Mouse (Mus musculus) liver (tissue): ENCODE measurements around the gene Lpar5.
"Not testable (repeated sequence)": the region's sequence is repeated elsewhere in the genome, so short reads cannot be mapped to it uniquely, and the experiment has no call there.

Experiments
- DNase-seq: peaks from one replicate; pipeline ENCODE4 v3.0.0-alpha.2; 2020; ENCODE audit warnings: mixed read lengths

Gene Lpar5

DNA sequence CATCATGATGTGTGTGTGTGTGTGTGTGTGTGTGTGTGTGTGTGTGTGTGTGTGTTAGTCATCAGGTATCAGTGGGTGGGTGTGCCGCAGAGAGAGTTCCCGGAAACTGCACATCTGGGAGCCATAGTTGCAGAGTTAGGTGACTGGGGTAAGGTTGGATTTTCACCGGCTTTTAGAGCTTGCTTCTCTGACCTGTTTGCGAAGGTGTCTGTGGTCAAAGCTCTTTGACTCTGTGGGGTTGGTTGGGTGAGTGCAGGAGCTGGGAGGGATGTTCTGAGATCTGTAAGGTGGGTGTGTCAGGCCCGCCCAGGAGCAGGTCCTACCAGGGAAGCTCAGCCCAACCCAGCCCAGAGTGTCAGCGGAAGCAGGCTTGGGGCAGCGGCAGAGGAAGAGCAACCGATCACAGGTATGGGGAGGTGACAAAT lies at the start of gene Lpar5:
Gene Lpar5, plus strand, starts transcription at position 350 of the 425 bp plus-strand sequence.
- DNase-seq, result peak; percentile 59

DNA sequence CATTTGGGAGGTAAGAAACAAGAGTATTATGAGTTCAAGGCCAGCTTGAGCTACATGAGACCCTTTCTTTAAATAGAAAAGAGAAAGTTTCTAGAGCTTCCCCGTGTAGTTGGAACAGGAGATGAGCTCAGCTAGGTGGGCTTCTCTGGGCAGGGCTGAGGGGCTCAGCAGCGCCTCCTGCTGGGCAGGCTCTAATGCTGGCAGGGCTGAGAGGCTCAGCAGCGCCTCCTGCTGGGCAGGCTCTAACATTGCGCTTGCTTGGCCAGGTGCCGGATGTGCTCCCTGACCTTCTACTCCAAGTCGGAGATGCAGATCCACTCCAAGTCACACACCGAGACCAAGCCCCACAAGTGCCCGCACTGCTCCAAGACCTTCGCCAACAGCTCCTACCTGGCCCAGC lies 37.2 kb upstream of the Lpar5 start:
- peak; percentile 67 for DNase-seq

DNA sequence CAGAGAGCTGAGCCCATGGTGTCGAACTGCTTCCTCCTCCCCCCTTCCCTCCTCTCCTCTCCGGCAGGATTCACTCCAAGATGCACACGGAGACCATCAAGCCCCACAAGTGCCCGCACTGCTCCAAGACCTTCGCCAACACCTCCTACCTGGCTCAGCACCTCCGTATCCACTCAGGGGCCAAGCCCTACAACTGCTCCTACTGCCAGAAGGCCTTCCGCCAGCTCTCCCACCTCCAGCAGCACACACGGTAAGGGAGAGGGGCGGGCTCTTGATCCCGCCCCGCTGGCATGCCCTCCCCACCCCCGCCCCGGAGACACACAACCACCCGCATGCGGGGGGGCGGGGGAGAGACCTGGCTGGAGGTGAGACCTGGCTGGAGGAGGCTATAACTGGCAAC lies 36.1 kb upstream of the Lpar5 start:
- DNase-seq, result no peak

DNA sequence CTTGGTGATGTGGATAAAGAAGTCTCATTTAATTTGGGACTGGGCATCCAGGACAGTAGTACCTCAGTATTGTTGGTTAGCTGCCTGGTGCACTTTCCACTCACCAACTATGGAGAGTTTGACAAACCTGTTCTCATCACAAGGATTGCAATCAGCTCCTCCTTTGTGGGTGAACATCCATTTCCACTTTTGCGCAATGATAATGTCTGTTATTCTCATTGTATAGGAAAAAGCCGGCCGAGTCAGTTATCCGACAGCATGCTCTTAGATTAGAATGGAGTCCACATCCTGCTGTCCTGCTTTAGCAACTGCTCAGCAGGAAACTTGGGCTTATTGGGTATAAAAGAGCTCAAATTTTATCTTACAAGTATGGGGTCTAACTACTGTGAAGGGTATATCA lies 29.1 kb upstream of the Lpar5 start:
- DNase-seq, result no peak

DNA sequence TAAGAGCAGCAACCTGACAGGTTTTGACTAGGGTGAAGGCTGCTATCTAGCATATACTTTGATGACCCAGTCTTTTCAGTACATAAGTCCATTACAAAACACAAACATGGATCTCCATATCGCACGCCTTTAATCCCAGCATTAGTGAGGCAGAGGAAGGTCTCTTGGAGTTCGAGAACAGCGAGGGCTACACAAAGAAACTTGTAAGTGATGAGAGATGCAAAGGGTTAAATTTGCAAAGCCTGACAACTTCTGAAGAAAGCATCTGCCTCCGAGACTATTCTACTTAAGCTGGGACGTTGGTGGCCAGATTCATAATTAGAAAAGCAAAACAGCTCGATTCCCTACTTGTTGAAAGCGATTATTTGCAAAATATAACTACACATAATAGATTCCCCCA lies 28.6 kb upstream of the Lpar5 start:
- no peak for DNase-seq

DNA sequence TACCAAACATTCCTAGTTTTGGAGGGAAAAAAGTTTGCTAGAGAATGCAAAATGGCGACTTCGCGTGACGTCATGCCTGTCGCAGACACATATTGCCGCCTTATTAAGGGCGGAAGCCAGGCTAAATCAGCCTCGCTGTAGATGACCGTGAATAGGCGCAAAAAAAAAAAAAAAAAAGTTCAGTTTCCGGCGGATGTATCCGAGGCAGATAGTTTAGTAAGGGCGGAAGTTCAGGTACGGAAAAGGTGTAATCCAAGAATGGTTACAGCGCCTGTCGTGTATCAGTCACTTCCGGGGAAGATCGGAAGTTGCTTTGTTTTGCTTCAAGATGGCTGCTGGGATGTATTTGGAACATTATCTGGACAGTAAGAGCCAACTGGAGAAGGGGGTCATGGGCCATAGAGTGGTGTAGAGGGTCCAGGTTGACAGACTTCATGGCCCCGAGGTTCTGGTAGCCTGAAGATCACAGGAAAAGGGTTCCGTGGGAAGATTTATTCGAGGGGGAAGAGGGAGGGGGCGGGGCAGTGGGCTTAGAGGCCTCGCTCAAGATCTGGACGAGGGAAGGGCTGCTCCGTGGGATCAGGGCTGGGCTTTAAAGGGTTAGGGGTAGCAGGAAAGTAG lies 28.1 kb upstream of the Lpar5 start, which contains the start of gene Ing4:
Gene Ing4, plus strand, starts transcription at position 228 of the 621 bp plus-strand sequence.
- DNase-seq, result peak; percentile 88

DNA sequence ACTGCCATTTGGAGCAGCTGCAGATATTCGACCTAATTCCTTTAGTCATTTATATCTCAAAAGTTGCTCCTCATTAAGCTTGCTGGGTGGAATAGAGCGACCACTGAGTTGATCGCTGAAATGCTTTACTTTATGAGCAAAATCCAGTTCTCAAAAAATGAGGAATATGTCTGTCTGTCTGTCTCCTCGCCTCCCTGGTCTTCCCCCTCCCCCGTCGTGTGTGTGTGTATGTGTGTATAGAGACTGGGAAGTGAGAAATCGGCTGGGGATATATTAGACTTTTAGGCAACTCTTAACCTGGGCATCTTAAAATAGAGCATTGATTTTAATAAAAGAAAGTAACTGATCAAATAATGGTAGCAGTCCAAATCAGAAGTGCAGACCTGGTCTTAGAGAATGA lies 27.5 kb upstream of the Lpar5 start:
- no peak for DNase-seq

DNA sequence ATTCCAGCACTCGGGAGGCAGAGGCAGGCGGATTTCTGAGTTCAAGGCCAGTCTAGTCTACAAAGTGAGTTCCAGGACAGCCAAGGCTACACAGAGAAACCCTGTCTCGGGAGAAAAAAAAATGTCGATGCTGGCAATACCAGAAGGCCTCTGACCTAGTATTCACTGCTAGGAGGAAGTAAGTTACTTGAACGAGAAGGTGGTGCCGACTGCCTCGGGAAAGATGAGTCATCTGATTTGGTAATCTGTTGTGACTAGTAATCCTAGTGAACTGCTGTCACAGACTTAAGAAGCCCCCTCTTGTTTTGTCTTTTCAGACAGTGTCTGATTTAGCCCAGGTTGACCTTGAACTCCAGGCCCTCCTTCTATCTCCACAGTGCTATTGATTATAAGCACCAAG lies 26.7 kb upstream of the Lpar5 start:
- no peak for DNase-seq

DNA sequence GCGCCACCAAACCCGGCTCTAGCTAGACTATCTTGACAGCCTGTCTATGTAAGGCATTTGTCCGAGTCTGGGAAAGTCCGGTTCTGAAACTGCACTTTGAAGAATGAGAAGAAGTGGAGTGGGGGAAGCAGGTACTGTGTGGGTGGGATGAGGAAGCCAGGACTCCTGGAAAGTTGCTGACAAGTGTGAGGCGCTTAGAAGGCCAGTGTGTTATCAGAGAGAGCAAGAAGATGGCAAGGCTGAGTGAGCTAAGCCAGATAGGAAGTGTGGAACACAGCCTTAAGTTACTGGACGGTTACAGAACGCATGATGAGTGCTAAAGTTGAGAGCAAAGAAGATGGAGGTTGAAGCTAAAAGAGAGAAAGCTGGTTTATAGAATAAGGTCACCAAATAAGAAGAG lies 25.6 kb upstream of the Lpar5 start:
- DNase-seq, result no peak

DNA sequence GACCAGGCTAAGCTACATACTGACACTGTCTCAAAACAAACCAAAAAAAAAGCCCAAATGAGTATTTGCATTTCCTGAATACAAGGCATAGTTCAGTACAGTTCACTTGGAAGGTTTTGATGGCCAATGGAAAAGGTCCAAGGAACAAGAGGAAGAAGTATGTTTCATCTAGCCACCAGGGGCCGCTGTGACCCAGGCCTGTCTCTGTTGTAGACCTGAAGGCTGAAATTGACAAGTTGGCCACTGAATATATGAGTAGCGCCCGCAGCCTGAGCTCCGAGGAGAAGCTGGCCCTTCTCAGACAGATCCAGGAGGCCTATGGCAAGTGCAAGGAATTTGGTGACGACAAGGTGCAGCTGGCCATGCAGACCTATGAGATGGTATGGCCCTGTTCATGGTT lies 21.0 kb upstream of the Lpar5 start:
- DNase-seq, result peak; percentile 82

DNA sequence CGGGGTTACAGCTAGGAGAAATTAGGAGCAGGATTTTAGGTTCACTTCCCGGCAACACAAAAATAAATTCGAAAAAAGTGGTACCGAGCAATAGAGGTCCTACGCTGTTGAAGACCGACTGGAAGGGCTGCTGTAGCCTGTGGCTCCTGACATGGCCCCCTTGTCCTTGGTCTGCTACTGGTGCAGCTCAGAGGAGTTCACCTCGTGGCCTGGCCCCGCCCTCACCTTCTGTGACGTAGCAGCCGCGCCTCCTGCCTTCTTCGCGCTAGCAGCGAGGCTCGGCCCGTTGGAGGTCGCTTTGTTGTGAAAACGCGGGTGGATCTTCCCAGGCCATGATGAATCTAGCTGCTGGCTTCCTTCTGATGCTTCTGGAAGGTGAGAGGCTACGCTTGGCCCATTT lies 18.0 kb upstream of the Lpar5 start, which contains the start of gene Acrbp:
Gene Acrbp, plus strand, starts transcription at position 12 of the 400 bp plus-strand sequence.
- peak; percentile 45 for DNase-seq

DNA sequence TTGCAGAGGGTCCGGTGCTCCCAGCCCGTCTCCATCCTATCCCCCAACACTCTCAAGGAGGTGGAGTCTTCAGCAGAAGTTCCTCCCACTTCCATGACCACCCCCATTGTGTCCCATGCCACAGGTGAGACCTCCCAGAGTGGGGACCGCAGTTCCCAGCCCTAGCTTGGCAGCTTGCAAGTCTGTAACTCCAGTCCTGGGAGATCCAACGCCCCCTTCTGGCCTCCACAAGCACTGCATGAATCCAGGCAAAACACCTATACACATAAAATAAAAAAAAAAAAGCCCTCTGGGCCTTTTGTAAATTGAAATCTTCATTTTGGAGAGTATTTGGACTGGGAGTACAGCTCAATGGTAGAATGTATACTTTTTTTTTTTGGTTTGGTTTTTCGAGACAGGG lies 16.5 kb upstream of the Lpar5 start:
- DNase-seq, result no peak

DNA sequence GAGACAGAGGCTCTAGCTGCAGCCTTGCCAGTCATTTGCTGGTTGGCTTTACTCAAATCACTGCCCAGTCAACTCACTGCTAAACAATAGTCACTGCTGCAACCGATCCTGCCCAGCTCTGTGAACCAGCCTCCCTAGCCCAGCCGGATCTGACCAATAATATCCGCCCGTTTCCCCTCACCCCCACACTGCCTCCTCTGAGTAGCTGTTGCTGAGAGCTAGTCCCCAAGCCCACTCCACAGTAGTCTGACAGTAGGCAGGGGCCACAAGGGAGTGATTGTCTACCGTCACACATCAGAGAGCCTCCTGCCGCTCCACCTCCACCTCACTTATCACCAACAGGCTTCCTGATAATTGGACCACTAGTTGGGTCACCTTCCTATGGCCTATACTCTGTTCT lies 6.2 kb upstream of the Lpar5 start:
- no peak for DNase-seq

DNA sequence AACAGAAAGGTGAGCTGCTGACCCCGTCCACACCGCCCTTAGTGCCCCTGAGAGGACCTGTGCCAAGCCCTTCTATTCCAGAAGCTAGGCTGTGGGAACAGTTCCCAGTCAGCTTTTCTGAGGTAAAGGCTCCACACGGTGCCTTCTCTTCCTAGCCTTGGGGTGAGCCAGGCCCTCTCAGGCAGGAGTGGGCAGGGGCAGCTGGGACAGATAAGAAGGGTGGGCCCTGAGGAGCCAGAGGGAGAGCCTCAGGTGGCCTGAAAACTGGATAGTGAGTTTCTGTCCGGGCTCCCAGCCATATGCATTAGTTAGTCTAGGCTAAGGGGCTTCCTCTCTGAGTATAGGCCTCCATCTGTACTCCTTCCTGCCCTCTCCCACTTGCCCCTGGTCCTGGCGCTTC lies 5.2 kb upstream of the Lpar5 start:
- DNase-seq, result peak; percentile 47

DNA sequence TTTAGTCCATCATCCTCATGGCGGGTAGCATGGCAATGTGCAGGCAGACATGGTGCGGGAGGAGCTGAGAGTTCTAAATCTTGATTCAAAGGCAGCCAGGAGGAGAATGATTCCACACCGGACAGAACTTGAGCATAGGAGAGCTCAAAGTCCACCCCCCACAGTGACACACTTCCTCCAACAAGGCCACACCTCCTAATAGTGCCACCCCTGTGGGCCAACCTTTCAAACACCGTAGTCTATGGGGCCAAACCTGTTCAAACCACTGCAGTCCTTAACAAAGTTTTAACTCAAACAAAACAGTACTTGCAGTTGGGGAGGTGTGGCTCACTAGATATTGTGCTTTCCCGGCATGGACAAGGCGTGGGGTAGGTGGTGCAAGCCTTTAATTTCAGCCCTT lies 3.8 kb upstream of the Lpar5 start:
- no peak for DNase-seq

DNA sequence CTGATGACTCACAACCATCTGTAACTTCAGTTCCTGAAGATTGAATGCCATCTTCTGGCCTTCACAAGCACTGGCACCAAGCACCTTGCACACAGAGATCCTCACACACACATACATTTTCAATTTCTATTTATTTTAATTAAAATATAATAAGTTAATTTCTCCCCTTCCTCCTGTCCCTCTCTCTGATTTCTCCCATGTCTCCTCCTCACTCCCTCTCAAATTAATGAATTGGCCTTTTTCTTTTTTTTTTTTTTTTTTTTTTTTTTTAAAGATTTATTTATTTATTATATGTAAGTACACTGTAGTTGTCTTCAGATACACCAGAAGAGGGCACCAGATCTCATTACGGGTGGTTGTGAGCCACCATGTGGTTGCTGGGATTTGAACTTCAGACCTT lies 2.5 kb upstream of the Lpar5 start:
- DNase-seq, result not testable (repeated sequence)

DNA sequence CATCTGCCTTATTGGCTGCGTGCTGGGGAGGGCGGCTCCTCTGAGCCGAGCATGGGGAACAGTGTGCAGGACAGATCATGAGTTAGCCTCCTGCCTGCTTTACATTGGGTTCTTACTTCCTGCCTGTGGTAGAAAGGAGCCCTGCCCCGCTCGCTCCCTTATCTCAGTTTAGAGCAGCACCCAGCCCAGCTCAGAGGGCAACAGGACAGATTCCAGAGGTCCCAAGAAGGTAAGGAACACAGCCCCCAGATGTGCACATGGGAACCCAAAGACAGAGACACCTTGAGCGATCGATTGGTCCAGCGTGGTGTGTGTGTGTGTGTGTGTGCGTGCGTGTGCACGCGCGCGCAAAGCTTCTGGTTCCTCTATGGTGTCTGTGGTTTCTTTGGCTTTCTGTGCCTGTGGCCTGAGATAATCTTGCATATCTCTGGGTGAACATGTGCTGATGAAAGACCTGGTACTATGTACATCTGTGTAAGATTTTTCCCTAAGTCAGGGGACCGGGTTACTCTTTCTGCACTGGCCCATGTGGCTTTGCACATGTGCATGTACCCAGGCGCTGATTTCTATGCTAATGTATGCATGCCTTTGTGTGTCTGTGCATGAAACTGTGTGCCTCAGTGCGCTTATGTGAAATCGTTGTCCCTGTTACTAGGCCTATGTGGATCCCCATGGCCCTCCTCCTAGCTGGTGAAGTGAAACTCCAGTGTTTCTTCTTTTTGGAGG lies 3.6 kb downstream of the Lpar5 start:
- peak; percentile 82 for DNase-seq

DNA sequence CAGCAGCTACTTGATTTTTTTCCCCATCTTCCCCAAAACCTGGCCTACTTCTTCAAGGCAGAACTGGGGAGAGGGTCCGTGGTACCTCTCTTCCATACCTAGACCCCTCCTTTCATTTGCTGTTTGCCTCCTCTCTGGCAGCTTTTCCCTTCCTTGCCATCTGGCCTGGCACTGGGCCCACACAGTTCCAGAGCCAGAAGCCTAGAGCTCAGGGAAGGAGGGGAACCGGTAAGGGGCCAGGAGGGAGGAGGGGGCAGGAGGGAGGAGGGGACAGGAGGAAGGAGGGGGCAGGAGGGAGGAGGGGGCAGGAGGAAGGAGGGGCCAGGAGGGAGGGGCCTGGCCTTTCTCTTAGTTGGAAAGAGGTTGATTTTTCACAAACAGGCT lies 4.2 kb downstream of the Lpar5 start:
- DNase-seq, result peak; percentile 53

DNA sequence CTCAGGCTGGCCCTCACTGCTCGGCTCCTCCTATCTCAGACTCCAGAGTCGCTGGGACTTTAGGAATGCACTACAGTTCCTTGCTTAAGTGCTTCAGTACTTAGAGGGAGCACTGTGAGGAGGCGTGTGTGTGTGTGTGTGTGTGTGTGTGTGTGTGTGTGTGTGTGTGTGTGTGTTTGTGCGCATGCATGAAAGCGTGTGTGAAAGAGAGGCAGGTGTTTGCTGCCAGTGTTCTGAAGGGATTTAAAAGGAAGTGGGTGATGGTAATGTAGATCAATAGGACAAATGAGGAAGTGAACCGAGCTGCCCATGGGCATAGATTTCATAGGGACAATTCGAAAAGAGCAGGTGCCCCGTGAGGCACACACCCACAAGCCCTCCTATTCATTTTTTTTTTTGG lies 6.1 kb downstream of the Lpar5 start:
- DNase-seq, result no peak

DNA sequence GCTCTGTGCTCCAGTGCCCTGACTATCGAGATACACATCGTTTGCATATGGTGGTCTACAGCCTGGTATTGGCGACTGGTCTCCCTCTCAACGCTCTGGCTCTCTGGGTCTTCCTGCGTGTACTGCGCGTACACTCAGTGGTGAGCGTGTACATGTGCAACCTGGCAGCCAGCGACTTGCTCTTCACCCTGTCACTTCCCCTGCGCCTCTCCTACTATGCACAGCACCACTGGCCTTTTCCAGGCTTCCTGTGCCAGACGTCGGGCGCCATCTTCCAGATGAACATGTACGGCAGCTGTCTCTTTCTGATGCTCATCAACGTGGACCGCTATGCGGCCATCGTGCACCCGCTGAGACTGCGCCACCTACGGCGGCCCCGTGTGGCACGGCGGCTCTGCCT lies 13.7 kb downstream of the Lpar5 start:
- no peak for DNase-seq

DNA sequence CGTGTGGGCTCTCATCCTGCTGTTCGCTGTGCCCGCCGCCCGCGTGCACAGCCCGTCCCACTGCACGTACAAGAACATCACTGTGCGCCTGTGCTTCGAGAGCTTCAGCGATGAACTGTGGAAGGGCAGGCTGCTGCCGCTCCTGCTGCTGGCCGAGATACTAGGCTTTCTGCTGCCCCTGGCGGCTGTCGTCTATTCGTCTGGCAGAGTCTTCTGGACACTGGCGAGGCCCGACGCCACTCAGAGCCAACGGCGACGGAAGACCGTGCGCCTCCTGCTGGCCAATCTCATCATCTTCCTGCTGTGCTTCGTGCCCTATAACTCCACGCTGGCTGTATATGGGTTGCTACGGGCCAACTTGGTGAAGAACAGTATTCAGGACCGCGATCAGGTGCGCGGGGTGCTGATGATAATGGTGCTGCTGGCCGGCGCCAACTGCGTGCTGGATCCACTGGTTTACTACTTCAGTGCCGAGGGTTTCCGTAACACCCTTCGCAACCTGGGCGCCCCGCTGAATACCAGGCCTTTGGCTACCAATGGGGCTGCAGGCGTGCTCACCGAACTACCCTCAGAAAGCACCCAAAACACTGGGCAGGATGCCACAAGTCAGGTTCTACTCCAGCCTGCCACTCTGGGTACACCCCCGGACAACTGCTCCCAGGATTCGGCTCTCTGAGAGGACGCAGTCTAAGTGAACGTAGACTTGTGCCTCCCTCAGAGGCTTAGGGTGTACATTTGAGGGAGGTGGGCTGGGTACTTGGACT lies 14.3 kb downstream of the Lpar5 start:
- peak; percentile 91 for DNase-seq

DNA sequence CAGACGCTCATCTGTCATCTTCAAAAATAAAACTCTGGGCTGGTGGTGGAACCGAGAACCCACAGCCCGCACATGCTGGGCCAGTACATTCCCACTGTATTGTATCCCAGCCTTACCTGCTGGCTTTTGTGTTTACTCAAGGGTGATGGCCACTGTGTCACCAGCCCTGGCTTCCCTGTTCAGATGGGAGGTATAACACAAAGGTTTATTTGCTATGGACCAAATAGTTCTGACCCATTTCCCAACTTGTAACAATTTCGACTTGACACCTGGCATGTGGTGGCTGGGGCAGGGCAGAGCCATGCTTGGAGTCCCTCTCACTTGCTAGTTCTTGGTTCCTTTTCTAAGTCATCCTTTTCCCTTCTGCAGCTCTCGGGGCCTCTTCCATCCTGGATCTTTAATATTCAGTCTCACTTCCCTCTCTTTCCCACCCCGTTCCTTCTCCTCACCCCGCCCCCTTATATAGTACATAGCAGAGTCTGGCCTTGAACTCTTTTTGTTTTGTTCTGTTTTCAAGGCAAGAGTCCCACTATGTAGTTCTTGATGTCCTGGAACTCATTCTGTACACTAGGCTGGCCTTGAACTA lies 15.2 kb downstream of the Lpar5 start:
- no peak for DNase-seq

DNA sequence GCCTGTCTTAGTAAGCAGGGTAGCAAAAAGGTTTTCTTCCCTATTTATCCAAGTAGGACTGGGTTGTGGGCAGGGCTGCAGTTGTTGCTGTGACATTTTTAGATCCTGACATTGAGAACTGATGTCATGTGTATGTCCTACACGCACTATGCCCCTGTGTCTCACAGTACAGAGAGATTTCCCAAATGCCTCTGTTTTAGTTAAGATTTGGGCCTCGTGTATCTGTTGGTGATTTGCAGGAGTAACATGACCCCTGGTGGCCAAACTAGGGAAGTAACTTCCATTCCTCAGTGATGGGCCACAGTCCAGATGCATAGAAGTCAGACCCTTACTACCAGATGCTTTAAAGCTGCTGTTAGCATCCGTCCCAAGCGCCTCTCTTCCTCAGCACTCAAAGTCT lies 16.7 kb downstream of the Lpar5 start:
- peak; percentile 63 for DNase-seq

DNA sequence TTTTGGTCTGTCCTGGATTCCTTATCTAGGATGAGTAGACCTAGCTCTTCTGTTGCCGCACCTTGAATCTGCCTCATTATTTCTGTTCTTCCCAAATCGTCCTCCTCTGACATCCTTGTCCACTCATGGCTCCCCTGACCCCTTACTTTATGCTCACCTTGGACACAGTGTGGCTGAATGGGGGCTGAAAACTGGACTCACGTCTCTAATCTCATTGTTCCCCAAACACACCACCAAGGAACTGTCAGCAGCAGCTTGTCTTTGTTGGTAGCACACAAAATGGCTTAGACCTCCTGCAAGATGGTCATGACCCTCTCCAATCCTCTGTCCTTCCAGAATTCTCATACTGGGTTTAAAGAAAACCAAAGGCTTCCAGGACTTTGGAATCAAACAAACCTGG lies 20.2 kb downstream of the Lpar5 start:
- no peak for DNase-seq
